Mouse (Mus musculus) adrenal gland, adult 2 months (tissue): ENCODE results near the gene Aggf1. TPM values are rescaled to one million over a fixed set of nuclear protein-coding genes. Genes with fewer than 3 reads are reported as not detected.
"Not testable (repeated sequence)": the region's sequence is repeated elsewhere in the genome, so short reads cannot be mapped to it uniquely, and the experiment has no call there.

ENCODE experiments used
- DNase-seq: peaks from one replicate; pipeline ENCODE4 v3.0.0; 2021
- long read RNA-seq: library from polyadenylated mRNA; stranded (forward); transcript quantifications from one replicate; pipeline ENCODE4 v2.0.0, GENCODE M21; 2021
- polyA plus RNA-seq: library from polyadenylated mRNA; depleted of rRNA; stranded (reverse); fragments of >200 nt; gene quantifications from 2 replicates; pipeline ENCODE4 v1.2.3, GENCODE M21; 2012; rRNA removed
- total RNA-seq, 2 experiments: library from RNA; stranded (reverse); gene quantifications; 2 replicates each; pipeline ENCODE4 v1.2.3; 2021

Gene Aggf1
- 10 to 100 TPM; 30.1 to 37.8 TPM for total RNA-seq
- 33.8 and 37.0 TPM in 2 replicates for polyA plus RNA-seq
- long read RNA-seq, transcript Aggf1-201 (14 exons, 3,249 nt), result major isoform, 43 of 47 reads
- long read RNA-seq, partial matches to known transcripts, result 0 of 47 reads
- long read RNA-seq, other reads (novel, unspliced or antisense), result 4 of 47 reads

DNA sequence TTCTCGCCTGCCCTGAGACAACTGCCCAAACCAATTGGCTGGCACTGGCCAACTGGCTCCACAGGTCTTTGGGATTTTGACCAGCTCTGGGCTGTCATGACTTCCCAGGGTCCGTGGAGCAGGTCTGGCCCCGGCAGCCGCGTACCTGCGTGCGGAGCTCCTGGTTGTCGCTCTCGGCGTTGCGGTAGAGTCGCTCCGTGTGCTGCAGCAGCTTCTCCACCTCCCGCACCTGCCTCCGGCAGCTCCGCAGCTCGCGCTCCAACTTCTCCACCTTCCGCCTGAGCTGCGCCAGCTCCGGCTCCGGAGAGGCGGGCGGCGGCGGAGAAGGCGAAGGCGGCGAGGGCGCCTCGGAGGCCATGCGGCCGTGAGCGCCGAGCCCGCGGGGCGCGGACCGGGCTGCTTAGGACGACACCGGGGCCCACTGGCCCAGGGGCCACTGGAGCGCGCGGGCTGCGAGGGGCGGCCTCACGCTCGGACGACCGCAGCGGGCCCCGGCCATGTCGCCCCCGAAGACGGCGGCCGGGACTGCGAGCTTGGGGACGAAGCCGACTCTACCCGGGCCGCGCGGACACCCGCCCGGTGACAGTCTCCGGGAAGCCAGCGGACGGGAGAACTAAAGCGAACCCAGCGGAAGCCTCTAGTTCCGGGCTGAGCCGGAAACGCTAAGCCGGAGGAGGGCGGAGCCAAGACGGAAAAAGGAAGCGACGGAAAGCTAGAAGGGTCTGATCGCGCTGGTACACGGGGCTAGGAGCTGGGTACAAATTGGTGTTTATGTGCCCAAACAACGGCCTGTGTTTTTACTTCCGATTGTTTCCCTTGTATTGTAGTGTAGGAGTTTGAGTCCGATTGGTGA, at the start of gene Aggf1:
Aggf1 (minus strand) TSS at position 652 of the 853 bp plus-strand sequence.
- DNase-seq, result peak; percentile 96

DNA sequence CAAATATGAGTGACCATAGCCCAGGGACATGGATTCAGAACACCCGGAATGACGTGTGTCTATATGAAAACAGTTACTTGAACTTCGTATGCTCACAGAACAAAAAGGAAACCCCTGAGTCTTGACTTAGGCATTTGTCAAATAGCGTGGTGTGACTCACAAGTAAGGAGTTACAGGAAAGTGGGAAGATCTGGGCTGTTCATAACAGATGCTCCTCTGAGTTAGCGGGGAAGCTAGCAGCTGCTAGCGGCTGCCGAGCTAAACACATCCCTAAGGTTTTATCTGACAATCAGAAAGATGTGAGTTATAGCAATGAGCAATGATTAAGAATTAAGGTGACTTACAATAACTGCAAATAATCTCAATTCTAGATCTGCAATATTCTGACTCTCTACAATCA, 49.8 kb upstream of the Aggf1 start:
- no peak for DNase-seq

DNA sequence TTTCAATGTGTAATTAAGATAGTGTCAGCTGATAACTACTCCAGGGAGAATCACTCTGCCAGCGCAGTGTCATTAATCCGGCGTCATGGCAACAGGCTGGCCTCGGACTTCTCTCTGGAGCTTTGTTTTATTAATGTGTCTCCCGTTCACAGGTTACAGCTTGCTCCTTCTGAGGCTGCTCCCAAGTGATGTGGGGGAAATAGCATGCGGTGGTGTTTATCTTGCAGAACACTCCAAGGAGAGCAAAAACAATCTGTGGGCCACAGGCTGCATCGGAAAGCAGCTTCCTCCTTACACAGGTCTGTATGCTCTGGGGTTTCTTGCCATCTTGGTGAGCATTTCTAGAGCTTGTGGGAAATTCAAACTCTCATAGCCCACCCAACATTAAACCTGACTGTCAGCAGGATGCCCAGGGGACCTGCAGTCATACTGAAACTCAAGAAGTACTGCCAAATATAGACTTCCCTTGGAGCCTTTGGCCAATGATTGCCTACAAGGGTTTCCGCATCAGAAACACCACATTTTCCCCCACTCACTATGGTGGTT, 44.1 kb upstream of the Aggf1 start:
- peak; percentile 10 for DNase-seq

DNA sequence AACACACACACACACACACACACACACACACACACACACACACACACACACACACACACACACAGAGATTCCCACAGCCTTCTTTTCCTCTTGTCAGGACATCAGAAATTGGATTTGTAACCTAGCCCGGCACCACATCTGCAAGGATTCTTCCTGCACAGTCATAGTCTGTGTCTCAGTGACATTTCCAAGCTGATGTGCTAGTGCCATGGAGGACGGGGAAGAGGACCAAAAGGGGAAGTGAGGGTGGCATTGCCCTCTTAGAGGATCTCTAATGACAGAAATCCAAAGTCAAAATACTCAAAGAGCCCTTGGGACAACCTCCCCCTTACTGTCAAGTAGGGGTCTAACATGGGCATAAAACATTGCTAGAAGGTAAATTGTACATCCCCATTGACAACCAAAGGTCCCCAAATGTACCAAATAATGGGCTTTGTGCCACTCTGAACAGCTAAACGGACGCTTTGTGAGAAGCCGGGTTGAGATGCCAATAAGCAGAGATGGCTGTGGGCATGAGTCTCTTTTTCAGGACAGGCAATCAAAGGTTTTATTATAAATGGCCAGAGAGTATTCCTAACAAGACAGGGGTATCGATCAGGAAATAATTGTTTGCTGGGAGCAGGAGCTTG, 43.5 kb upstream of the Aggf1 start:
- DNase-seq, result no peak

DNA sequence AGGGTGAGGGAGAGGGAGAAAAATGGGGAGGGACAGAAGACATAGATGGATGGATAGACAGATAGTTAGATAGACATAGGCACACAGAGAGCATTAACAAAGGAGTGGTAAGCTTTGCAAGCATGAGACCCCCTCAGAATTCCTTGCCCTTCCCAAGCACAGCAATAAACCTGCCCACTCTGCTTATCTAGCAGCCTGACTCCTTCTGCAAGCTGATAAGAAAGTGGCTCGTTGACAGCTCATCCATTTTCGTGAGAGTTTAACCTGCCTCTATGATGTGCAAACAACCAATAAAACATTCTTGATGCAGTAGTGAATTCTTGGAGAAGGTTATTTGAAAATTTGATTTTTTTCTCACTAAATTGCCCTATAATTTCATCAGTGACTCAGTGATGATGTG, 37.1 kb upstream of the Aggf1 start:
- DNase-seq, result no peak

DNA sequence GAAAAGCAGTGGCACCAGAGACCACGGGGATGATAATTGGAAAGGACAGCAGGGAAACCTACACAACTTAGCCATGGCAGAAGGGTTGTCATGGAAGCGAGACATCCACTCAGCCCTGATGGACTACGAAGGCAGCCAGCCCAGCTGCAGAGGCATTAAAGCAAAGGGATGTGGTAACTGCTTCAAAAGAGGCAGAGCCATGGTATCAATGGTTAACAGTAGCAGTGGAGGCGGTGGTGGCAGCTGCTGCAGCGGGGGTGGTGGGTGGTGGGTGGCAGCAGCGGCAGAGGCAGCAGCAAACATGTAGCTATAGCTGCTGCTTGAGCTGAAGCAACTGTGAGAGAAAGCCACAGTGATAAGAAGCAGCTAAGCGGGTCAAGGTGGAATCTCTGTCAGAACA, 18.1 kb upstream of the Aggf1 start:
- DNase-seq, result no peak

DNA sequence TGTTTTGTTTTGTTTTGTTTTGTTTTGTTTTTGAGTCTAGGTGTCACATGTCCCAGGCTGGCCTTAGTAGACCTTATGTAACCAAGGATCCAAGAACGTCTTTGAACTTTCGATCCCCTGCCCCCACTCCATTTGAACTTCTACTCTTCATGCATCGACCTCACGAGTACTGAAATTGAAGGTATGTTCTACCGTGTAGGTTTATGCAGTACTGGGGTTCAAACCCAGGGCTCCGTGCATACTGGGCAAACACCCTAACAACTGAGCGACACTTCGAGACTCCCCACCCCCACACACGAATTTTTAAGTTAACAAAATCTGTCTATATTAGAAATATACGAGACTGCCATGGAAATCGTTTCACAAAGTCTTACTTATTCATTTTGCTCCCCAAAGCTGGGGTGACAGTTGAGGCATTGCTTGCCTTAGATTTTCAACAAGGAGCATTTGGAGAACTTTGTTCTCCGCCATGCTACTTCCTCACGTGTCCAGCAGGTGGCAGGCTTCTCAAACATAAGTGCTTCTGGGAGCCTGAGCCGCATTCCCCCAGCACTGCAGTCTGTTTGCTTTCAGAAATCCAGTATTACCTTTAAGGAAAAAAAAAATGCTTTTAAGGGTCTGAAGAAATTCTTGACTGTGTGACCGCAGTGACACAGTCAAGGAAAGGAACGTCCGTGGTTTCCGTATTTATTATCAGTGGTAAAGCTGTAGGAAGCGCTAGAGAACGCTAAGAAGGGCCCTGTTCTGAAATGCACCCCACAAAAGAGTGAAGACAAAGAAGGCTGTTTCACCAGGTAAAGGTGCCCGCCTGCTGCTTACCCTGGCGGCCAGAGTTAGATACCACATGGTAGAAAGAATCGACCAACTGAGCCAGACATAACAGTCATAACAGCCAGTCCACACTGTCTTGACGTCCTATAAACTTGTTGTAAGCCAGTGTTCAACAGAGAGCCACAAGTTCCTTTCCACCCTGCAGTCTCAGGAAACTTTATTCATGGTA, 15.0 kb upstream of the Aggf1 start:
- peak; percentile 65 for DNase-seq

DNA sequence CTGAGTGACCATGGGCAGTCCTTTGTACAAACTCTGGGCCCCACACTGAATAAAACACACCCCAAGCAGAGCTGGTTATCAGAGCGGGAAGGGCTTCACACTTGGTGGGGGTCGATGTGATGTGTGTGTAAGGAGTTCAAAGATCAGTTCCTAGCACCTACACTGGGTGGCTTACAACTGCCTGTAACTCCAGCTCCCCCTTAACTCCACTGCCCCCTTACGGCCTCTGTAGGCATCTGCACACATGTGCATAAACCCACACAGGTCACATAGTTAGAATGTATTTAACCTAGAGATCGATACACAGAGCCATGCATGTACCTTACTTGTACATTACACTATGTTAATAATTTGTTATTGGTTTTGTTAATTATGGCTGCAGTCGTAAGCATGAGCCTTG, 13.1 kb upstream of the Aggf1 start:
- no peak for DNase-seq

DNA sequence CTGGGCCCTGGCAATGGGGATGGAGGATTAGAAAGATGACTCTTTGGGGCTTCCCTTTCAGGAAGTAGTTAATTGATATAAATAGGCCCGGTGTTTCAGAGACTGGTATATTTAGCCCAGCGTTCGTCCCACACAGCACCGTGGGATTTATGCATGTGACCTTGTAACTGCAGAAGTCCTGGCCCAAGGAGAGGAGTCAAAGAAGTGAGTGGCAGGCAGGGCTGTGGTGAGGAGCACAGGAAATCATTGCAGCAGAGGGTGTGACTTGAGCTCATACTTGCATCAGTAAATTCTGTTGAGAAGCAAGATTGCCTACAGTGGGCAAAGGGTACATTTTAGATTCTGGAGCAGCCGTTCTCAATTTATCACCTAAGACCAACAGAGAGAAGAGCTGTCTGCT, 7.3 kb upstream of the Aggf1 start:
- DNase-seq, result peak; percentile 26

DNA sequence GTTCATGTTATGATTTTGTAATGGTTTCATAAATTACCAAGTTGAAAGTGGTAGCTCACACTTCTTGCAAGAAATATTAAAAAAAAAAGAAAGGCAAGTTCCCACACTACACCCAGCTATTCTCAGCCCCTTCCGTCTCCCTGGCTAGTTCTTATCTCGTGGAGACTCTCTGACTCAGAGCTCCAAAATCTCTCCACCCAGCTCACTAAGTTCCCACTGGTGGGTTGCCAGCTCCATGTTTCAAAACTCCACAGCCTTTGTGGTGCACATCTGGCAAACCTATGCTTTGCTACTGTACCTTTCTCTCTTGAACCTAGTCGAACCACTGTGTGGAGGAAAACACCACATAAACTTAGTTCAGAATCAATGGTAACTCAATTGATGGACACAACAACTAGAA, 3.5 kb upstream of the Aggf1 start:
- no peak for DNase-seq

DNA sequence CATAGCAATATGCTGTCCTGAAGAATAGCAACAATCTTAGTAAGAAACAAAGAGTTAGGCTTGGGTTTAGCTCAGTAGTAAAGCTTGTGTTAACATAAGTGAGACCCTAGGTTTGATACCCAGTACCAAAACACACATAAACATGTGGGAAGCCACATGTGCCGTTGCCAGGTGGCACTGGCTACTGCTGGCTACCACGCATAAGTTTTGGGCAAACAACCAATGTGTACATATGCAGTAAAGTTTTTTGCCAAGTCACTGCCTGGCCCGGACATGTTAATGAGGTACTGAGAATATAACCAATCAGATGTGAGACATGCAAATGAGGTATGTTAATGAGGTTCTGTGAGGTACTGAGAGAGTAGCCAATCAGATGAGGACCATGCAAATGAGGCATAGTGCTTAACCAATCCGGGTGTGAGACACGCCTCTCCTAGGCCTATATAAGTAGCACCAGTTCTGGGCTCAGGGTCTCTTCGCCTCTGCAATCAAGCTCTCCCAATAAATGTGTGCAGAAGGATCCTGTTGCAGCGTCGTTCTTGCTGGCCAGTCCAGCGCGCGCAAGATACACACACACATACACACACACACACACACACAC, 1.6 kb upstream of the Aggf1 start:
- DNase-seq, result not testable (repeated sequence)

DNA sequence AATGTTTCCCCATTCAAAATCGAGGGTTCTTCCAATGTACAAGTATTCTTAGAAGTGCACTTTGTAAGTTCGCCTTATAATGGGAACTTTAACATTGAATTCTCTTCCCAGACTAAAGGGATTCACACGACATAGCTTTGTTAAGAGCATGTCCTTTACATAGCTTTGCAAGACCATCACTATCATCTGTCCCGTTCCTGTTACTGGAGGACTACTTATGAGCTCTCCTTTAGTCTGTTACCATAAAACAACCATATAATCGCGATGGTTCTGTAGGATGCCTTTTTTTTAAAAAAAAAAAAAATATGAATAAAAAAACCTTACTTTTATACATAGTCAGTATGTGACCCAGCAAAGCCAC, 382 bp upstream of the Aggf1 start:
- no peak for DNase-seq

DNA sequence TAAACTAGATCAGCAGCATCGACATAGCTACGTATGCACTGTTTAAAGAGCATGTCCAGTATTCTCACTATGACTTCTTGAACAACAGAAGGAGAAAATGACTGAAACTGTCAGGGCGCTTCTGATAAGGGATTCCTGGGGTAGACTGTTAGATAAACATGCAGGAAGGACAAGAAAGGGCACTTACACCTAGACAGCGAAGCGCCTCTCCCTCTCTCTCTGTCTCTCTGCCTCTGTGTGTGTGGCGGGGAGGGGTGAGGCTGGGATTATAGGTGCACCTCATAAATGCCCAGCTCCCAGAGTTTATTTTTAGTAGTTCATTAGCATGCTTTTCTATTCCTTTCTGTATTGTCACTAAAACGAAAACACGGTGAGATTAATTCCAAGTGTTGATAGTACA, 8.8 kb downstream of the Aggf1 start:
- no peak for DNase-seq

DNA sequence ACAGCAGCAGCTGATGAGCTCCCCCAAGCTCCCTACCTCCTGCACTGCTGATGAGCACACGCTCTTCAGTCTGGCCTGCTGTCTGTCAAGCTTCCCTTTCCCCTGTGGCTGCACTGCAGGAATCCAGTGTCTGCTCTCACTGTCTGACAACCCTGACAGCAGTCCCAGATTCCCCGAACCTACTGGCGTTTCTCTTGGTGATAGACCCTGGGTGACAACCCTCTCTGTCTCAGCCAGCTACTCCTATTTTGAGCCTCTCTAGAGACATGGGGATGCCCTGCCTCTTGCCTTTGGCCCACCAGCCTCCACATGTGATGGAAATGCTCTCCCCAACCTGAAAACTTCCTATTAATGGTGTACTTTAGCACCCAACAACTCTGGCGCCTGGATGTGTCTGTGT, 11.7 kb downstream of the Aggf1 start:
- DNase-seq, result no peak

DNA sequence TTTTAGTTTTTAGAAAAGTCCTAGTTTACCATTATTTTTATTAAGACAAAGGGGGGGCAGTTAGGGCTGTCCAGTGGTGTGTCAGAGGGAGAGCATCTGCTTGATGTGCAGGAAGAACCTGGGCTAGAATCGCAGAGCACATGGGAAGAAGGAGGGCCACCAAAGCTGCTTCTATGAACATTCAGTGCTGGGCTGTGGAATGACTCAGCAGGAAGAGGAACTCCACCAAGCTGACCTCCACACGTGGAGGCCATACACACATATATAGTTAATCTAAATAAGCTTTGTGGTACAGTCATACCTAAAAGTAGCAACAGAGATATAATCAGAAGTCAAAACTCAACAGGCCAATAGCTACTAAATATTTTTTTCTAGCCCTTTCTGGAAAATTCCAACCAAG, 16.9 kb downstream of the Aggf1 start:
- no peak for DNase-seq

DNA sequence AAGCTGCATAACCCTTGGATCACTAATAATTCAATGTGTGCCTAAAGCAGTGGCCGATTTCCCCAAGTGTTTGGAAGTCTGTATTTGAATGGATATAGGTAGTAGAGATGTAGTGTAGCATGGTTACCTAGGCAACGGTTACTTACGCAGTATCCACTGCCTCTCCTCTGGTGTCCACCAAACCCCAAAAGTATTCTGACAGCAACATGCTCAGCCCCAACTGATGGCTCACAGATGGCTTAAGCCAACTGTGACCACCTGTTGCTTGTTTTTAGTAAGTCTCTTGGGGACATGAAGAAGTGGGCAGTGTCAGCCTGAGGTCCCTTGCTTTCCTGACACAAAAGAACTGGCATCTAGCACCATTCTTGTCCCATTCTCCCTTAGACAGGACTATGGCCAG, 26.7 kb downstream of the Aggf1 start:
- DNase-seq, result no peak

DNA sequence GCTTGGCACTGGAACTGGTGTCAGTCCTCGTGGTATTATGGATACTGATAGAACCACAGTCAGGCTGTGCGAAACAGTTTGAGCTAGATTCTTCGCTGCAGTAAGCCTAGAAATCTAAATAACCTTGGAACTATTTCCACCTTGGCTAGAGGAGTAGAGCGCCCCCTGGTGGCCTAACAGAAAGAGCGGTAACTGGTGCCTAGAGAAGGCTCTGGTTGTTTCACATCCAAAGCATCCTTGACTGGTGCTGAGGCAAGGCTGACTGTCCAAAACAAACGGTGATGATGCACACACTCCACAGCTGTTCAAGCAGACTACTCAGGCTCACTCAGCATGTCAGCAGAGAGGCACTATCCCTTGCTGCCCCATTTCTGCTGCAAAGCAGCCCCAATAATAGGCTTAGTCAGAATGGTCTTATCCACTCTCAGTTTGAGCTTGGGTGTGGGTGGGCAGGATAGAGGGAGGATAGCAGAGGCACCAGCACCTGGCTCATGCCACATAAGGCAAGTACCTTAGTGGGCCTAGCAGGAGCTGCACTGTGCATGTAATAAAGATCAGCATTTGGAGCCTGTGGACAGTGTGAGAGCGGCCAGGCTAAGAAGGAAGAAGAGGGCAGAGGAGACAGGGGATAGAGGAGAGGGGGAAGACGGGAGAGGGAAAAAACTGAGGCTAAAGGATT, 28.0 kb downstream of the Aggf1 start:
- peak; percentile 83 for DNase-seq

DNA sequence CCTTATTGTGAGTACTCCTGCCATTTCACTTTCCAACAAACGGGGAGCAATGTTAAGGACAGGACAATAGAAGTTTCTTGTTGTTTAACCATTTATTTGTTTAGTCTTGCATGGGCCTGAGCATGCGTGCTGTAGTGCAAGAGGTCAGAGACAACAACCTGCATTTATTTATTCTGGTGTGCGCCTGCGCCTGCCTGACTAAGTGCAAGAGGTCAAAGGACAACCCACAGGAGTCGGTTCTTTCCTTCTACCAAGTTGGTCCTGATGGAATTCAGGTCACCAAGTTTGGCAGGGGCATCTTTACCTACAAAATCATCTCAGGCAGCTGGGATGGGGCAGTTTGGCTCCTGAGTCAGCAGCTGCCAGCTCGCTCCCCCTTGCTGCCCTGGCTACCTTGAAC, 29.3 kb downstream of the Aggf1 start:
- no peak for DNase-seq

DNA sequence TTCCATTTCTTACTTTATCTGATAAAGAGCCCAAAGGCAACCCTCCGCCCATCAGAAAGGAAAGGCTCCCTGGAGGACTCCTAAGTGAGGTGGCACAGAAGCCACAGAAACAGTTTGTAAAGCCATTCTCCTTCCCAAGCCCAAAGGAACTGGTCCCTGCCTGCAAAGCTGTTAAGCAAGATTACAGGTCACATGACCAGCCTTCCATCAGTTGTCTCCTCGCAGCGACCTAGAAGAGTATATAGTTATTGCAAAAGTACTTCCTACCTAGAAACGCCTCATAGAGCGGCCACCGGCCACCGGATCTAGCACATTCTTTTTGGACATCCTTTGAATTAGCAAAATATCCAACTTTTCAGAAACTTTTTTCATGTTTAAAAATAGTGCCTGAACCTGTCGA, 31.7 kb downstream of the Aggf1 start:
- DNase-seq, result no peak

DNA sequence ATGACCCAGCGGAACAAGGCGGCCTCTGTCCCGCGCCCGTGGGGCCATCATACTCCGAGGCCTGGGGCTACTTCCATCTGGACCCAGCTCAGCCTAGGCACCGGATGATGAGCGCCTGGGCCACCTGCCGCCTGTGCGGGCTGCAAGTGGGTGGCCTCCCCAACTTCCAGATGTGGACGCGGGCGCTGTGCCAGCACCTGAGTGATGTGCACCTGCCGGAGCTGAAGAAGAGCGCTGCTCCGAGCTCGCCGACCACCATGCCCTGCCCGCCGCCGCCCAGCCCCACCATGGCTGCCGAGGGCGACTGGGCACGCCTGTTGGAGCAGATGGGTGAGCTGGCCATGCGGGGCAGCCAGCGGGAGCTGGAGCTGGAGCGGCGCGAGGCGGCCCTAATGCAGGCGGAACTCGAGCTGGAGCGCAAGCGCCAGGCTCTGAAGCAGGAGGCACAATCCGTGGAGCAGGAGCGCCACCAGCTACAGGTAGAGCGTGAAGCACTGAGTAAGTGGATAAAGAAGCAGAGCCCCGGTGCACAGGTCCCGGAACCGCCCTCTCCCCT, 39.0 kb downstream of the Aggf1 start:
- no peak for DNase-seq
